Mouse (Mus musculus) liver, embryonic 15.5 days (tissue): ENCODE data around the gene Fat2. TPM values are rescaled to one million over a fixed set of nuclear protein-coding genes. Genes with fewer than 3 reads are reported as not detected.

Experiments
- ATAC-seq: fragments of 200-750 bp; cut with Nextera tagmentation; 2 replicates; pipeline ENCODE4 v1.8.0; 2017; ENCODE audit warnings: moderate number of reproducible peaks, mild to moderate bottlenecking, moderate library complexity; ENCODE audit not compliant: insufficient read depth
- H3K27ac ChIP-seq: fragments of 300-500 bp; sonication (generic); replicated peaks from 2 replicates; pipeline ENCODE4 v1.5.1; 2015; ENCODE audit warnings: mild to moderate bottlenecking, inconsistent platforms
- H3K27me3 ChIP-seq: fragments of 300-500 bp; sonication (generic); 2 replicates; pipeline ENCODE4 v1.6.1; 2015; ENCODE audit warnings: mild to moderate bottlenecking, inconsistent platforms
- H3K36me3 ChIP-seq: fragments of 300-500 bp; sonication (generic); replicated peaks from 2 replicates; pipeline ENCODE4 v1.6.1; 2015; ENCODE audit warnings: moderate library complexity, mild to moderate bottlenecking, inconsistent platforms
- H3K4me1 ChIP-seq: fragments of 300-500 bp; sonication (generic); replicated peaks from 2 replicates; pipeline ENCODE4 v1.6.1; 2015; ENCODE audit warnings: inconsistent platforms
- H3K4me2 ChIP-seq: fragments of 300-500 bp; sonication (generic); 2 replicates; pipeline ENCODE4 v1.6.1; 2015; ENCODE audit warnings: moderate library complexity, mild to moderate bottlenecking, inconsistent platforms
- H3K4me3 ChIP-seq: fragments of 300-500 bp; sonication (generic); replicated peaks from 2 replicates; pipeline ENCODE4 v1.5.1; 2015; ENCODE audit warnings: mild to moderate bottlenecking, inconsistent platforms
- H3K9ac ChIP-seq: fragments of 300-500 bp; sonication (generic); 2 replicates; pipeline ENCODE4 v1.6.1; 2015; ENCODE audit warnings: moderate library complexity, mild to moderate bottlenecking, inconsistent platforms
- H3K9me3 ChIP-seq: fragments of 300-500 bp; sonication (generic); replicated peaks from 2 replicates; pipeline ENCODE4 v1.6.1; 2016; ENCODE audit warnings: inconsistent platforms
- WGBS: fragments of 180-500 bp; shearing (Covaris S2); methylation state at CpG from one replicate; pipeline ENCODE4 v1.1.7; 2015; ENCODE audit warnings: mixed read lengths; ENCODE audit not compliant: insufficient replicate concordance; 5-methylcytosine and 5-hydroxymethylcytosine counted together
- polyA plus RNA-seq: library from polyadenylated mRNA; unstranded; fragments of >200 nt; fragmentation: Nextera tagmentation; extraction: Ambion mirVana; gene quantifications from 2 replicates; pipeline ENCODE4 v1.2.1, GENCODE M21; 2015

The Fat2 gene
- polyA plus RNA-seq, 1 experiment from 2014 or later = not detected

- H3K27ac ChIP-seq = no peak overlapping the region
- no peak overlapping the region for H3K4me2 ChIP-seq
- H3K4me3 ChIP-seq = no peak overlapping the region
- WGBS = 26% methylated on average over 3 of the region's 3 CpGs
- no peaks in the 10 kb centered on the region for H3K9me3 ChIP-seq
- no peak for ATAC-seq
- H3K9ac ChIP-seq = no peak overlapping the region
- H3K4me1 ChIP-seq = no peaks in the 10 kb centered on the region; the same call in 1 of the 2 replicates
- H3K36me3 ChIP-seq = 0 out of 2 replicates have a peak, but pooled peaks cover 3% of the 10 kb centered on the region
- no peaks in the 10 kb centered on the region for H3K27me3 ChIP-seq
Observed at GRCm38 (mm10) chr11:55239496-55239895, 96.9 kb downstream of the Fat2 start.

GRCm38 (mm10) chr11:55236815-55237214 is 99.5 kb downstream of the Fat2 start:
- WGBS = 32% methylated on average over 1 of the region's 1 CpGs
- peaks cover 21% of the 10 kb centered on the region for H3K36me3 ChIP-seq
- H3K27ac ChIP-seq = no peak overlapping the region
- no peaks in the 10 kb centered on the region for H3K9me3 ChIP-seq
- H3K4me2 ChIP-seq = no peak overlapping the region
- H3K27me3 ChIP-seq = no peaks in the 10 kb centered on the region
- H3K4me1 ChIP-seq = no peaks in the 10 kb centered on the region; the same call in 1 of the 2 replicates
- ATAC-seq = no peak
- H3K9ac ChIP-seq = no peak overlapping the region
- no peak overlapping the region for H3K4me3 ChIP-seq

GRCm38 (mm10) chr11:55234791-55235190 is 101.6 kb downstream of the Fat2 start:
- Histone ChIP-seq H3K27ac (no peak overlapping the region), H3K36me3 (peaks cover 36% of the 10 kb centered on the region), H3K9me3 (no peaks in the 10 kb centered on the region), H3K4me2 (no peak overlapping the region), H3K27me3 (no peaks in the 10 kb centered on the region), H3K4me3 (no peak overlapping the region), H3K9ac (no peak overlapping the region), H3K4me1 (no peaks in the 10 kb centered on the region; the same call in 1 of the 2 replicates)
- 55% methylated on average over 4 of the region's 4 CpGs for WGBS
- no peak for ATAC-seq

- Histone ChIP-seq H3K9ac (no peak overlapping the region), H3K4me1 (no peaks in the 10 kb centered on the region), H3K4me2 (no peak overlapping the region), H3K27ac (no peak overlapping the region), H3K9me3 (no peaks in the 10 kb centered on the region), H3K36me3 (peaks cover 39% of the 10 kb centered on the region), H3K4me3 (no peak overlapping the region), H3K27me3 (no peaks in the 10 kb centered on the region)
- 67% methylated on average over 7 of the region's 7 CpGs for WGBS
- no peak for ATAC-seq
Observed at GRCm38 (mm10) chr11:55234288-55234687, 102.1 kb downstream of the Fat2 start.

GRCm38 (mm10) chr11:55231034-55231433 is 105.3 kb downstream of the Fat2 start:
- no peaks in the 10 kb centered on the region for H3K27me3 ChIP-seq
- WGBS = 32% methylated on average over 6 of the region's 6 CpGs
- no peak for ATAC-seq
- no peaks in the 10 kb centered on the region for H3K4me1 ChIP-seq
- no peak overlapping the region for H3K27ac ChIP-seq
- no peak overlapping the region for H3K9ac ChIP-seq
- H3K4me3 ChIP-seq = no peak overlapping the region
- H3K36me3 ChIP-seq = peaks cover 60% of the 10 kb centered on the region
- H3K4me2 ChIP-seq = no peak overlapping the region
- no peaks in the 10 kb centered on the region for H3K9me3 ChIP-seq

- no peaks in the 10 kb centered on the region for H3K27me3 ChIP-seq
- no peak overlapping the region for H3K9ac ChIP-seq
- H3K4me2 ChIP-seq = no peak overlapping the region
- H3K4me3 ChIP-seq = no peak overlapping the region
- ATAC-seq = no peak
- peaks cover 55% of the 10 kb centered on the region for H3K36me3 ChIP-seq
- H3K9me3 ChIP-seq = no peaks in the 10 kb centered on the region
- whole genome bisulfite sequencing = 74% methylated on average over 7 of the region's 7 CpGs
- H3K27ac ChIP-seq = no peak overlapping the region
- H3K4me1 ChIP-seq = 0 out of 2 replicates have a peak, but pooled peaks cover 4% of the 10 kb centered on the region
Observed at GRCm38 (mm10) chr11:55221306-55221705, 115.1 kb downstream of the Fat2 start.

- 69% methylated on average over 3 of the region's 3 CpGs for WGBS
- ATAC-seq = no peak
Observed at GRCm38 (mm10) chr11:55218473-55218872, 117.9 kb downstream of the Fat2 start.

GRCm38 (mm10) chr11:55217880-55218279 is 118.5 kb downstream of the Fat2 start:
- ATAC-seq = peak; percentile 22; the same call in 1 of the 2 replicates
- no peaks in the 10 kb centered on the region for H3K9me3 ChIP-seq
- H3K4me2 ChIP-seq = 0 out of 2 replicates have a peak overlapping the region, but pooled peaks have one; percentile 16
- no peak overlapping the region for H3K9ac ChIP-seq
- no peak overlapping the region for H3K4me3 ChIP-seq
- H3K27me3 ChIP-seq = no peaks in the 10 kb centered on the region
- H3K27ac ChIP-seq = peak overlapping the region; percentile 64
- 79% methylated on average over 7 of the region's 7 CpGs for WGBS
- peaks cover 22% of the 10 kb centered on the region for H3K36me3 ChIP-seq
- peaks cover 26% of the 10 kb centered on the region for H3K4me1 ChIP-seq

More at GRCm38 (mm10) chr11:55218473-55218872, 117.9 kb downstream of the Fat2 start:
- Histone ChIP-seq H3K4me3 (no peak overlapping the region), H3K27ac (no peak overlapping the region; the same call in 1 of the 2 replicates), H3K27me3 (no peaks in the 10 kb centered on the region), H3K36me3 (peaks cover 28% of the 10 kb centered on the region), H3K4me2 (no peak overlapping the region), H3K9me3 (no peaks in the 10 kb centered on the region), H3K4me1 (peaks cover 26% of the 10 kb centered on the region), H3K9ac (no peak overlapping the region)

GRCm38 (mm10) chr11:55217418-55217817 is 118.9 kb downstream of the Fat2 start:
- Histone ChIP-seq H3K27ac (peak overlapping the region; percentile 64; the same call in 1 of the 2 replicates), H3K27me3 (no peaks in the 10 kb centered on the region), H3K9me3 (no peaks in the 10 kb centered on the region), H3K9ac (no peak overlapping the region), H3K4me3 (no peak overlapping the region), H3K36me3 (peaks cover 20% of the 10 kb centered on the region), H3K4me1 (peaks cover 27% of the 10 kb centered on the region), H3K4me2 (0 out of 2 replicates have a peak overlapping the region, but pooled peaks have one; percentile 16)
- WGBS = 64% methylated on average over 4 of the region's 4 CpGs
- peak; percentile 77 for ATAC-seq

- no peak overlapping the region for H3K4me3 ChIP-seq
- 0 out of 2 replicates have a peak overlapping the region, but pooled peaks have one; percentile 20 for H3K27ac ChIP-seq
- peaks cover 20% of the 10 kb centered on the region for H3K36me3 ChIP-seq
- 78% methylated on average over 13 of the region's 13 CpGs for WGBS
- no peak overlapping the region for H3K4me2 ChIP-seq
- H3K9me3 ChIP-seq = no peaks in the 10 kb centered on the region
- no peaks in the 10 kb centered on the region for H3K27me3 ChIP-seq
- ATAC-seq = no peak
- H3K4me1 ChIP-seq = peaks cover 33% of the 10 kb centered on the region
- no peak overlapping the region for H3K9ac ChIP-seq
Observed at GRCm38 (mm10) chr11:55216830-55217229, 119.5 kb downstream of the Fat2 start.

- no peak overlapping the region for H3K4me3 ChIP-seq
- H3K27me3 ChIP-seq = no peaks in the 10 kb centered on the region
- no peaks in the 10 kb centered on the region for H3K9me3 ChIP-seq
- WGBS = 55% methylated on average over 4 of the region's 4 CpGs
- no peak for ATAC-seq
- H3K4me1 ChIP-seq = peaks cover 40% of the 10 kb centered on the region
- H3K27ac ChIP-seq = no peak overlapping the region
- no peak overlapping the region for H3K4me2 ChIP-seq
- H3K9ac ChIP-seq = no peak overlapping the region
- H3K36me3 ChIP-seq = peaks cover 19% of the 10 kb centered on the region
Observed at GRCm38 (mm10) chr11:55216061-55216460, 120.3 kb downstream of the Fat2 start.

- Histone ChIP-seq H3K9me3 (no peaks in the 10 kb centered on the region), H3K27ac (peak overlapping the region; percentile 16; the same call in 1 of the 2 replicates), H3K4me1 (peaks cover 46% of the 10 kb centered on the region), H3K27me3 (no peaks in the 10 kb centered on the region), H3K4me2 (no peak overlapping the region), H3K9ac (no peak overlapping the region), H3K36me3 (peaks cover 9% of the 10 kb centered on the region), H3K4me3 (no peak overlapping the region)
- no peak for ATAC-seq
- 43% methylated on average over 3 of the region's 3 CpGs for WGBS
Observed at GRCm38 (mm10) chr11:55214978-55215377, 121.4 kb downstream of the Fat2 start.
